Mouse (Mus musculus) liver (tissue): ENCODE results near the gene Rxfp3.
"Not testable (repeated sequence)": the region's sequence is repeated elsewhere in the genome, so short reads cannot be mapped to it uniquely, and the experiment has no call there.

Source experiments
- DNase-seq: peaks from one replicate; pipeline ENCODE4 v3.0.0-alpha.2; 2020; ENCODE audit warnings: mixed read lengths

The Rxfp3 gene

DNA sequence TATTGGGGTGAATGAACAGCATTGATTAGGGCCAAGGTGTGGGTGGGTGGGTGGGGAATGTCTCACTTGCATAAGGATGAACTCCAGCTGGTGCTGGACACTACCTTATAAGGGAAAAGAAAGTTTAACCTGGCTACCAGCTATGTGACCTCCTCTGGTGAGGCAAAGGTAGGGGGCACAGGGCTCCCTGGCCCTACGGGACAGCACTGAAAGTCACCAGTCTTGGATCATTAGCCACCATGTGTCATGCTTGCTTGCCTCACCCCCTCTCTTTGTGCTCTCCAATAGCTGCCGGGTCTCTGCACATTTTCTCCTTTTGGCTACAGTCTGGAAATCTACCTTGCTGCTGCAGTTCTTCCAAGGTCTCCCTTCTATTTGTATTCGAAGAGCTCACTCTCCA, 7.6 kb downstream of the Rxfp3 start:
- no peak for DNase-seq

DNA sequence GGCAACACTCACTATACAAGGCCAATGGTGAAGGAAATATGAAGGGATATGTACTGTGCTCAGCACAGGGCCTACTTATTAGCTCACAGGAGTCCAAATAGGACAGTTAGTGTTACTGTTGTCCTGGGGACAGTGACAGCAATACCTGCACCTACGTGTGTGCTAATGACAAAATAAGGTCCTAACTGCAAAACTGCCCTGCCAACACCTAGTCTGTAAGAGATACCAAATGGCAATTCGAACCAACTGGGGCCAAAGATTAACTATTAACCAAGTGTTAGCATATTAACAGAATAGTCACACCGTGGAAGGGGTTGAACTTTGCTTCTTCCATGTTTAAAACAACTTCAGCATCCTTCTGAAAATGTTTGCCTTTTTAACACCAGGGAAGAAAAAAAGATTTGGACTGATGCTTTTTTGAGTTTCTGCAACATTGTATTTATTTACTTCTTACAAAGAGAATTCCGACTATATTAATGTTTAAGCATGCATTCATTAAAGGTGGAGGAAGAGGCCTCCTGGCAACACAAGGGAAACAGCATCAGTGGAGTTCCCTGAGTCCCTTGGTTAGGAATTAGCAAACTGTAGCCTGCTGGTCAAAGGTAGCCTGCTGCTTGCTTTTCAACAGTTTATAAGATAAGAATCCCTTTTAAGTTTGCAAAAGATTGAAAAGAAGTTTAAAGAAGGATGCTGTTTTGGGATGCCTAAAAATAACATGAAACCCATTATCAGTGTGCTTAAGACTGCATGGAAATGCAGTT, 10.8 kb downstream of the Rxfp3 start:
- no peak for DNase-seq

DNA sequence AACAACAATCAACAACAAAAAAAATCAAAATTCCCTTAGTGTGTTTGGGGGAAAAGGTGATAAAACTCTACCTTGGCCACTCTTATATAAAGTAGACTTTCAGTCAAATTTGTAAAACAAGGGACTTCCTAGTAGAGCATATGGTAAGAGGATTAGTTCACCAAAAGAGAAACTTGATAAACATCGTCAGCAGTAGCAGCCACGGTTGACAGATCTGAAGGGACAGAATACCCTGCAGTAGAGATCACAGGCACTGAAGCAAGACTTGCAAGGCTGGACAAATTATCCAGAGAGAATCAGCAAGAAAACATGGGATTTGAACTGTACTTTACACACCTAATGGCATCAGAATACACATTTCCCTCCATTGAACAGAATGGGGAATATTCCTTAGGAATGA, 22.9 kb downstream of the Rxfp3 start:
- DNase-seq: no peak

DNA sequence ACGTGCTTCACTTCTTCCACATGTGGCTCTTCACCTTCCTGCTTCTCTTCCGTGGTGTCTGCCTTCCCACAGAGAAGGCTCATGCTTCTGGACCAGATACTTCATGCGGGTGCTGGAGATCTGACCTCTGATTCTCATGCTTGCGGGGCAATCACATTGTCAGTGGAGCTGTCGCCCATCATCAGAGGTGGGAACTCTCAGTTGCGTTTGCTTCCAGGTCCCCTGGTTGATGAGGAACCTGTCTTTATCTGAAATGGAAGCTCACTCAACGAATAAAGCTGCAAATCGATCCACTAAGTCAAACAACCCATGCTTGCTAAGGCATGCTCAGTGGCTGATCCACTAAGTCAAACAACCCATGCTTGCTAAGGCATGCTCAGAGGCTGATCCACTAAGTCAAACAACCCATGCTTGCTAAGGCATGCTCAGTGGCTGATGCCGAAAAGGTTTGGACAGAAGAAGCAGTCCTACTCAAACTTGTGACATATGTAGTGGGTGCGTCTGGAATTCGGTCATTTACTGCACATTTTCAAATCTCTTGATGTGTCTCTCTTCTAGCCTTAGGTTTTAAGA, 26.7 kb downstream of the Rxfp3 start:
- no peak for DNase-seq

GRCm38 (mm10) chr15:11008756-11009155, 29.0 kb downstream of the Rxfp3 start:
- DNase-seq: no peak

- no peak for DNase-seq
Observed at GRCm38 (mm10) chr15:11004646-11005045, 33.1 kb downstream of the Rxfp3 start.

- no peak for DNase-seq
Observed at GRCm38 (mm10) chr15:11003791-11004190, 34.0 kb downstream of the Rxfp3 start.

DNA sequence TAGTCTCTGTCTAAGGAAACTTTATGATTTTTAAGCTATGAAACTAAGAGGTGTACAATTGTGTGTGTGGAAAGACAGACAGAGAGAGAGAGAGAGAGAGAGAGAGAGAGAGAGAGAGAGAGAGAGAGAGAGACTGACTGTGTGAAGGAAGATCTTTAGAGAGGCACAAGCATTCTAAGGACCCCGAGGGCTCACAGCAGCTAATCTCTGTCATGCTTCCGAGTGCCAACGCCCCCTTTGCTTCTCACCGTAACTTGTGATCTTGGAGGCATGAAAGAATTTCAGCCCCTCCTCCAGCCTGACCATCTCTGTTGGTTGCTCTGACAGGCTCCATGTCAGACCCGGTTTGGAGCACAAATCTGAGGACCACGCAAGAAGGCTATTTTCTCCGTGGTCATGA, 37.4 kb downstream of the Rxfp3 start, which contains the start of gene Slc45a2:
Gene Slc45a2 (plus strand): TSS at position 301 of the 400 bp plus-strand sequence.
- no peak for DNase-seq

- DNase-seq: no peak
Observed at GRCm38 (mm10) chr15:10999832-11000231, 38.0 kb downstream of the Rxfp3 start.

DNA sequence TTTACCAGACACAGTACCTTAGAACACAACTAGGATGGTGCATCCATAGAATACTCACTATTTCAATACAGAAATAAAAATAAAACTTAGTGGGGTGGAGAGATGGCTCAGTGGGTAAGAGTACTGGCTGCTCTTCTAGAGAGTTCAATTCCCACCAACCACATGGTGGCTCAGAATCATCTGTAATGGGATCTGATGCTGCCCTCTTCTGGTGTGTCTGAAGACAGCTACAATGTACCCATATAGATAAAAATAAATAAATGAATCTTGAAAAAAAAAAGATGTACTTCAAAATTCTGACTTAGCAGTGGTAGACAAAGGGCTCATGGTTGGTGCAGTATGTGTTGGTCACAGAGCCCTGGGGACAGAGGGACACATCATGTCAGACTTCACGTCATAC, 46.2 kb downstream of the Rxfp3 start:
- no peak for DNase-seq

DNA sequence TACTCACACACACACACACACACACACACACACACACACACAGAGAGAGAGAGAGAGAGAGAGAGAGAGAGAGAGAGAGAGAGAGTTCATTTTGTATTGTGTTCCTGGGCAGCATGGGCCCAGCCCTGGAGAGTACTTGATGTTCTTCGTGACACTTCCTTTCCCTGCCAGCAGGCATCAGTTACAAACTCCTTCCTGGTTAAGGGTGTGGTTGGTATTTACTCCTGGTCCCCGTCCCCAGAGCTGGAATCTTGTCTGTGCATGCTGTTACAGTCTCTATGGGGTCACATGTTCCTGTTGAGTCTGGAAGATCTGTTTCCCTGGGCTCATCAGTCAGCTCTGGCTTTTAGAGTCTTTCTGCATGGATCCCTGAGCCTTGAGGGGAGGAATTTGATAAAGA, 47.4 kb downstream of the Rxfp3 start:
- DNase-seq: no peak

- not testable (repeated sequence) for DNase-seq
Observed at GRCm38 (mm10) chr15:10986477-10986876, 51.3 kb downstream of the Rxfp3 start.

DNA sequence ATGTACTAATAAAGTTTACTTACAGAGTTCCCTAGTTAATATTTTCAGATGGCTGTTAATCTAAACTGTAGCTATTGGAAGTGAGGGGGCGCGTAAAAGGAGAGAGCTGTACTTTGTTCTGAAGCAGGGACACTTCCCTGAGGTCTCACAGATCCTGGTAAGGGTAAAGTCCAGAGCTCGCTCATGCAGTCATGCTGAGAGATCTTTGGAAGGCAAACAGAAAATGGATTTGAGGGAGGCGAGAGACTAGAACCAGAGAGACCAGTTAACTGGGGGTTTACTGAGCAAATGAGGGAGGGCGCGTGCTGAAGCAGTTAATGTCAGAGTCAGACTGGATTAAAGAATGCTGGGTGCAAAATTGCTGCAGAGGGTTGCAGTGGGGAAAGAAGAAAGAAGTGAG, 52.0 kb downstream of the Rxfp3 start:
- DNase-seq: no peak
